Mouse (Mus musculus) testis, postnatal 10 days (tissue): ENCODE measurements around the gene Uts2.

Source experiments
- DNase-seq: peaks from one replicate; pipeline ENCODE4 v3.0.0; 2021; ENCODE audit warnings: low spot score

Gene Uts2

DNA sequence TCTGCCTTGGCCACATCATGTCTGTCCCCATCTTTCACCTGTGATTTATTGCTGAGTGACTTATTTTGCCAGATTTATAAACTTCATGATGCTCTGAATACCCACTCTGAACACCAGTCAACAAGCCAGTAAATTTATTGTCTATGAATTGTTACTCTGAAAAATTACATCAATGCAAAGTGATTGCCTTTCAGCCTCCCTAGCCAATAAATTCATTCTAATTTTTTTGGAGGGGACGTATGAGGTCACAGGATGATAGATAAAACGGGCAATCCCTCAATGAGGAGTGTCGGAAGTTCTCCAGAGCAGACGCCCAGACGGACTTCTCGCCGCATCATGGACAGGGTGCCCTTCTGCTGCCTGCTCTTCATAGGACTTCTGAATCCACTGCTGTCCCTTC lies at the start of gene Uts2:
Uts2 (plus strand) TSS at position 301 of the 400 bp plus-strand sequence.
- DNase-seq: no peak

DNA sequence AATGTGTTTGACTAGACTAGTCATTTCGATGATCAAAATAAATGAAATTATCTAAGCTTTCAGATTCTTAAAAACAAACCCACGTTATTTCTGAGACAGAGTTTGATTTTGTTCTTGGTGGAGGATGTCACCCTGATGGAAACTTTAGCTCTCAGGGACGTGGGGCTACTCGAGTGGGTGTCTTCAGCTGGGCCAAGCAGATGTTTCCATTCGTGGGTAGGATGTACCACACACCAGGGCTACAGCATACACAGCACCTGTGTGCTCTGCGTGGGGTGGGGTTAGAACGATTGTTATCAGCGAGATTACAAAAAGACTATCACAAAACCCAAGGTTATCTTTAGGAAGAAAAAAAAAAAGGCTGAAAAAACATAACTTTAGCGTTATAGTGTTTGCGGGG lies 45.9 kb upstream of the Uts2 start:
- no peak for DNase-seq

DNA sequence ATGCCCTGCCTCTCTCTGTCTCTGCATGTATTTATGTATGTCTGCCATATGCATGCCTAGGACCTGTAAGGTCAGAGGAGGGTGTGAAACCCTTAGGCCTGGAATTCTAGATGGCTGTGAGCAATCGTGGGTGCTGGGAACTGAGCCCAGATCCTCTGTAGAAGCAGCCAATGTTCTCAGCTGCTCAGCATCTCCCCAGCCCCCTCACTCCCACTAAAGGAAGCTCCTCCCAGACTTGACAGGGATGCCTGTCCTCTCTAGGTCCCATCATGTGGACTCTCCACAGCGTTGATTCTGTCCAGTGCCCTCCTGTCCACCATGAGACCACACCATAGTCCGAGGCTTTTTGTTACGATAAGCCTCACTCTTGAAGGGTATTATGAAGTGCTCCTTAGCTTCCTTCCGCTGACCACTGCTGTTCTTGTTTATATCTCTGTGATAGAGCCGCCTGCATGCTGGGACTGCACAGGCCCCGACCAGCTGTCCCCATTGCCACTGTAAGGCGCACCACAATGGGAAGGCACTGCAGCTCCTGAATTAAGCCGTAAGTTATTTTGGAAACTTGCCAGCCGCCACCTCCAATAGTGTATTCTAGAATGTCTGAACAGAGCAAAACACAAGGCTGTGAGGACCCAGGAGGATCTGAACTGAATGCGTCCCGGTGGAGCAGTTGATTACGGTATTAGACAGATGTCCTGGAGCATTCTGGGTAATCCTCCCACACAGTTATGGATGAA lies 40.4 kb upstream of the Uts2 start:
- no peak for DNase-seq

DNA sequence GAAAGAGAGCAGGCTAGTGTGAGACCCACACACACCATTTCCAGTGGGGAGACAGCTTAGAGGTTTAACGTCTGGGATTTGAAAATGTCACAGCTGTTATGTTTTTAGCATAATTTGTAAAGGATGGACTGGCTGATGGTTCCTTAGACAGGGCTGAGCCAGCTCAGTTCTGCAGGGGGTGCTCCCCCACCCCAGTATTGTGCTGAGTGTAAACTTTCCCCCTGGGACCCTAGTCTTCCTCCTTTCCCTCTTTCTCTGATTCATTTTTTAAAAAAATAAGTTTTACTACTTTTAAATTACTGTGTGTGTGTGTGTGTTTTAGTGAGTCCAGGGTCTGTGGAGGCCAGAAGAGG lies 39.8 kb upstream of the Uts2 start:
- DNase-seq: no peak

DNA sequence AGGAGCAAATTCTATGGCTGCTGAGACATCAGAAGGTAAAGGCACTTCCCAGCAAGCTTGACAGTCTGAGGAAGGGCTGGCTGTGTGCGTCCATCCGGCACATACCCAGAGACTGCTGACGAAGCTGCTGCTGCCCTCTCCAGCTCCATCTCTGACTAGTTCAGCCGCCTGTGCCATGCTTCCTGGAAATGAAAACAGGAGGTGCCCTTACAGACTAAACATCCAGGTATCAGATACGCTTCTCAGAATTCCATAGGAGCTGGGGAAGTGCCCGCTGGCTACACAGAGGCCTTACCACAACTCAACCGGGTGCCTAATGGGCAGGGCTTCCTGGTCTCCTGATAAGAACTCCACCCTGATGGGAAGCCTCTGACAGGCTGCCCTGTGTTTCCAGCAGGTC lies 38.4 kb upstream of the Uts2 start:
- no peak for DNase-seq

DNA sequence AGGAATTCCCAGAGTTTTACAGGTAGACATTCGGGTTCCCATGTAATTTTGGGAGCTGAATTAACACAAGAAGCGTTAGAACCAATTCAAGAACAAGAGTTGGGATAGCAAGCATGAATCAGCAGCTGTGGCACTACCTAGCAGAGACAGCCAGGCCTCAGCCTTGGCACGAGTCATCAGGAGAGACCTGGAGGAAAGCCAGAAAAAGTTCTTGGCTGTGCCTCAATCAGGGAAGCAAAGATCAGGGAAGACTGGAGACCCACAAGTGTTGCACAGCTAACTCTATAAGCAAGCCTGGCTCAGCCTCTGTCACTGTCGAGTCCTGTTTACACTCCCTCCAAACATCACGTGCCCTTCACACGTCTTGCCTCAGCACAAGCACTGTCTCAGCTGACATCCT lies 34.7 kb upstream of the Uts2 start:
- no peak for DNase-seq

DNA sequence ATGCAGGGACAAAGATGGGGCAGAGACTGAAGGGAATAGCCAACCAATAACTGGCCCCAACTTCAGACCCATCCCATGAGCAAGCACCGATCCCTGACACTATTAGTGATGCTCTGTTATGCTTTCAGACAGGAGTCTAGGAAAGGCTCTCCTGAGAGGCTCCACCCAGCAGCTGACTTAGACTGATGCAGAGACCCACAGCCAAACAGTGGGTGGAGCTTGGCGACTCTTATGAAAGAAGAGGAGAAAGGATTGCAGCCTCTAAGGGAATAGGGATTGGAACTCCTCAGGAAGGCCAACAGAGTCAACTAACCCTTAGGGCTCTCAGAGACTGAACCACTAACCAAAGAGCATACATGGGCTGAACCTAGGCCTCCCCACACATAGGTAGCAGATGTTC lies 33.2 kb upstream of the Uts2 start:
- DNase-seq: no peak

DNA sequence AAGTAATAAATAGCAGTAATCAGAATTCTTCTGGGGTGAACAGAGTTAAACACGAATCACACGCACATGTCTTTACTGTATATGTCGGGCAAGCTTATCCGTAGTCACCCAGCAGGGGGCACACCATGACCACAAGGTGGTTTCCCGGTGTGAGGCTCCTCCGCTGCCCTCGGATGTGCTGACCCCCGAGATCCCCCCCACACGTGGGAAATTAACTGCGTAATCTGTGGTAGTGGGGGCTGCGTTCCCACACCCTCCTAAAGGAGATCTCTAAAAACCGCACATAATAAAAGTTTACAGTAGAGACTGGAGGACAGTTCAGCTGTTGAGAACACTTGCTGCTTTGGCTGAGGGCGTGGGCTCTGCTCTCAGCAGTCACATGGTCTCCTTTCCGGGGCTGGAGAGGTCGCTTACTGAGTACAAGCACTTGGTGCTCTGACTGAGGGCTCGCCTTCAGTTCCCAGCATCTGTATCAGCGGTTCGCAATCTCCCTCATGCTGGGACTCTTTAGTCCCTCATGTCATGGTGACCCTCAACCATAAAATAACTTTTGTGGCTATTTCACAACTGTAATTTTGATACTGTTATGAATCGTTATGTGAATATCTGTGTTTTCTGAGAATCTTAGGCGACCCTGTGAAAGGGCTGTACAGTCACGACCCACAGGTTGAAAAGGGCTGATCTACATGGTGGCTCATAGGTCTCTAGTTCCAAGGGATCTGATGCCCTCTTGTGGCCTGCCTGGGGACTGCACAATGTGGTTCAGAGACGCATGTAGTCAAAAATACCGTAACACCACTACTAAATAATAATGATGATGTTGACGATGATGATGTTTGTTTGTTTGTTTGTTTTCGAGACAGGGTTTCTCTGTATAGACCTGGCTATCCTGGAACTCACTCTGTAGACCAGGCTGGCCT lies 32.0 kb upstream of the Uts2 start:
- peak; percentile 94 for DNase-seq

DNA sequence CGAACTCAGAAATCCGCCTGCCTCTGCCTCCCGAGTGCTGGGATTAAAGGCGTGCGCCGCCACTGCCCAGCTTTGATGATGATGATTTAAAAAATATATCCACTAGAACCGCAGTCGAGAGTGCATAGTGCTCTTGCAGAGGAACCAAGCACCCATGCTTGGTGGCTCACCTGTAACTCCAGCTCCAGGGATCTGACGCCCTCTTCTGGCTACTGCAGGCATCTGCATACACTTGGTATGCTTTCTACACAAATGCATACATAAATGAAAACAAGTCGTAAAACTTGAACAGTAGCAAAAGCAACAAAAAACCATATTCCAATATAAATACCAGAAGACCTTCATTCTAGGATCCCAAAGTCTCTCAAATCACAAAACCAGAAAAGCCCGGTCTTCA lies 31.3 kb upstream of the Uts2 start:
- no peak for DNase-seq

DNA sequence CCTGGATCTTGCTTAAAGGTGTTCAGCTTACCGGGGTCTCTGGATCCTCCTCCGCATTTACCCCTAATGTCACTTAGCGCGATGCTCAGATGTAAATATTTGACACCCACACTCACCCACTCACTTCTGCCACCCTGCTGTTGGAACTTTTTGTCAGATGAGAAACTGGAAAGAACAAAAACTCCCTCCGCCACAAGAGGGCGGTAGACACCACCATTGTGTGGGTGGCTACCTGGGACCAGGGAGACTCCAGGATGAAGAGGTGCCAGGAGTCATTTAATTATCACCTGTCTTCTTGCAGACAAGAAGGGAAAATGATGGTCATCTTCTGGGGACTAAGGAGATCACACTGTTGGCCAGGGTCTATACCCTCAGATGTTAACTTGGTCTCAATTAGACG lies 30.3 kb upstream of the Uts2 start:
- DNase-seq: peak; percentile 83

DNA sequence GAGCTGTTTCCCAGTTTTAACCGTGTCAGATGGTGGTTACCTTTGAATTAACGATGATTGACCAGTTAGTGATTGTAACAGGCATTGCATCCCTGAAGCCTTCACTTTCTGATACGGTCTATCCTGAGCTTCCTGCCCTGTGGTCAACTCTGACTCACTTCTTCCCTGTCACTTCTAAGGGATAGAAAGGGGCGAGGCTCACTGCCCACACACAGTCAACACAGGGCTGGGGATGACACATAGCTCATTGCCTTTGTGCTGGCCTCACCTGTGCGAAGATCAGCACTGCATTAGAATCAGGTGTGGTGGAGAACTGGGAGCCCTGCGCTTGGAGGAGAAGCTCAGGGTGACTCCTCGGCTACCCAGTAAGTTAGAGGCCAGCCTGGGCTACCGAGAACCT lies 27.9 kb upstream of the Uts2 start:
- DNase-seq: no peak

DNA sequence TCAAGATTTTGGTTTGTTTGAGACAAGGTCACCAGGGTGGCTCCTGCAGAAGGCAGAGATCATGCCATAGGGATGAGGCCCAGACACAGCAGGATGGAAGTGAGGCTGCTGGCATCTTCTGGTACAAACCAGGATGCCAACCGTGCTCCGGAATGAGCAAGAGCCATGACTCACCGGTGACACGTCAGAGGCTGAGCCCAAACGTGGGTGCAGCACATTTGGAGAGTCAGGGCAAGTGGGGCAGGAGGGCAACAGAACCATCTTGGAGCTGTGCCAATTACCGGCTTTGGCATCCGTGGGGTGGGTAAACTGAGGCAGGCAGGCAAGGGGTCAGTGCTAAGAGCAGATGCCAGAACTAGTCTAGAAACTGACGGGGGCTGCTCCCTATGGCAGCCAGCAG lies 23.6 kb upstream of the Uts2 start:
- DNase-seq: no peak

DNA sequence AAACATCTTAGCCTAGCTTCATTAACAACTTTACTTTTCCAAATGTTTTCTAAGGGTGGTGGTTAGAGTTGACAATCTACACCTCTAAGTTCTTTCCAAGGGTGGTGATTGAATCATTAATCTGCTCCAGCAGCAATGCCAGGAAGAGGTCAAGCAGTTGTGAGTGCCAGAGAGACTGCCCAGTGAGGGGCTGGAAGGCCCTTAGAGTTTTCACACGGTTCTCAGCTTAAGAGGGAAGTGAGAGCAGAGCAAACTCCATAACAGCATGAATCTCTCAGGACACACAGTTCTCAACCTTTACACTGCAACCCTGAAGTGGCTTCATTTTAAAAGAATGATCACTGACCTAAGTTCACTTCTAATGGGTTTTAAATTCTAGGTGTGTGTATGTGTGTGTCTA lies 21.8 kb upstream of the Uts2 start:
- DNase-seq: no peak

DNA sequence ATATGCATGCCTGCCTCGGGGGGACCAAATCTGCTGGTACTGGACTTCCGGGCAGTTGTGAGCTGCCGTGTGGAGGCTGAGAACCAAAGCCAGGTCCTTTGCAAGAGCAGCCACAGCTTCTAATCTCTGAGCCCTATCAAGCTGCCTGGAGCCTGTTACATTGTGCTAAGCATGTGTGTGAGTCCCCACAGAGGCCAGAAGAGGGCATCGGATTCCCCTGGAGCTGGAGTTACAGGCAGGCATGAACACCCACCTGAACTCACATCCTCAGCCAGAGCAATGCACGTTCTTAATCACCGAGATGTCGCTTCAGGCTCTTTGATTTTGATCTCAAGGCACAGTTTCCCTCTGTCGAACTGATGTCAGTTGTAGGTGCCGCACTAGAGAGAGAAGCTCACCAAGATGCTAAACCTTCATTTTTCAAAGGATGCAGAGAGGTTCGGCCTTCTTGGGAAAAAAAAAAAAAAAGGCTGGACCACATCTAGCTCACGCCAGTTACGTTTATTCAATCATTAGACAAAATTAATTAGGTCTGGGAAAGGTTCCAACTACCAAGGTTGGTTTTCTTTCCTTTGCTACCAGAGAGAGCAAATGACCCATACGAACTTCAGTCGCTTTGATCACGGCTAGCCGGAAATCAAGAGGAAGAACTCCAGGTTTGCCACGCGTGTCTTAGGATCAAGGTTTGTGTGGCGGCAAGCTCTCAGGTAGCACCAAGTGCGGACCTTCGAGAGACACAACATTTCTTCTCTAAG lies 18.6 kb upstream of the Uts2 start:
- DNase-seq: no peak

DNA sequence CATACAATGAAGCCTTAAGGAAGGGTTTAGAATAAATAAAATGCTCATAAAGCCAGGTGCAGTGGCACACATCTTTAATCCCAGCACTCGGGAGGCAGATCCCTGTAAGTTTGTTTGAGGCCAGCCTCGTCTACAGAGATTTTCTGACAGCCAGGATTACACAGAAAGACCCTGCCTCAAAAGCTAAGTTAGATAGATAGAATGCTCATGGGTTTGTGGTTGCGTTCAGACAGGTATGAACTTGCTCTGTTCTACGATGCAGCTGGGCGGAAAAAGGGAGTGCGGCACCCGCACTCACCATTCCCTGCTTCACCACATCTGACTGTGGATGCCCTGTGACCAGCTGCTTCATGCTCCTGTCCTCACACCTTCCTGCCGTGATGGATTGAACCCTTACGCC lies 17.4 kb upstream of the Uts2 start:
- DNase-seq: no peak

DNA sequence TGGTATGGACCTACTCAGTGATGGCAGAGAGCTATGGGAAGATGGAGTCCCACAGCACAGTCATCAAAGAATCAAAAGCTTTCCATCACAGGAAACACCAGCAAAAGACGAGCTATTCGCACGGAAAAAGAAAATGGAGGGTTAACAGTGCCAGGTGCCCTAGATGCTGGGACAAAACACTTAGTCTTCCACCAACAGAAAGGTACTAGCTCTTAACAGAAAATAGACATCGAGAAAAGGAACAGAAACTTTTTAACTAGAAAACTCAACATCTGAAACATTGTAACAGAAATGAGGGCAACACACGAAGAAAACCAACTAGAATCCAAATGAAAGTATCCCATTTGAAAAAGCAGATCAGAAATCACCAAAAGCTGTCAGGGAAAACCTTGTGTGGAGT lies 16.7 kb upstream of the Uts2 start:
- no peak for DNase-seq

DNA sequence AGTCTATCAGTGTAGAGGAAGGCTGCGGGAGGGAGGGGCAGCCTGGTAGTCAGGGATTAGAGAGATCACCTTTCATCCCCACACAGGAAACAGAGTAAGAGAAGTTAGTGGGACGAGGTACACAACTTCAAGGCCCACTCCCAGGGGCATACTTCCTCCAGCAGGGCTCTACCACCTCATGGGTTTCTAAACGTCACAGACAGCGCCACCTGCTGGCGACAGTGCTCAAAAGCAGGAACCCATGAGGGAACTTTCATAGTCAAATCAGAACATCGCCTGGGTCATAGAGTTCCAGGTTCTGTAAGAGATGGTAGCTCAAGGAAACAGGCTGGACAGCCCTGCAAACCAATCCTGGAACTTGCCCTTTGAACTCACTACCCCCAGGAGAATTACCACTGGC lies 6.7 kb upstream of the Uts2 start:
- DNase-seq: peak; percentile 67

DNA sequence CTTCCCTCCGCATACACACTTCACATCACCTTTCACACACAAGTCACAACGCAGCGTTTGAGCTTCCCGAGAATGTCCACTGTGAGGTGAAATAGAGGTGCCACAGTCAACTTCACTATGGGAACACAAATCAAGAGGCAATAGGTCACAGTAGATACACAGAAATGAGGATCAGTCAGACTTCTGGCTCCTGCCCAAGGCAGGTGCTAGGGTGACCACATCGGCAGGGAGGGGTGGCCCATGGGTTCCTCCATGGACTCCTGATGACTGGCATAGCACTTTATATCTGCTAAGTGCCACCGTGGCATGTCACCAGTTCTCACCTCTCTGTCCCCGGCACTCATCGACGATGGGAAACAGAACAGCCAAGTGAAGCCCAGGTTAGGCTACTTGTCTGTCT lies 1.7 kb downstream of the Uts2 start:
- no peak for DNase-seq

DNA sequence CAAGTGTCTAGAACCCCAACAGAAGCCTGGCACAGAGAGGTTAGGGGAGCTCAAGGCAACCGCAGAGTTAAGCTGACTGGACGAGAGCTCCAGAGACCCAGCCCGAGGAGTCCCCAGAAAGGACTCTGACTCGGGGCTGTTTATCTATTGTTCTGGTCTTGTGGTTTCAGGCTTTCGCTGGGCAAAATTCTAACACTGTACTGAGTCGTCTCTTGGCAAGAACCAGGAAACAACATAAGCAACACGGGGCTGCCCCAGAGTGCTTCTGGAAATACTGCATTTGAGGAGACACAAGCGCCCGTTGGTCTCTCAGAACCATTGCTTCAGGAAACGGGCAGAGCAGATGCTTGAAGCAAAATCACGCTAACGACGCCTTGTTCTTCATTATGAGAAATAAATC lies 4.5 kb downstream of the Uts2 start:
- DNase-seq: no peak

DNA sequence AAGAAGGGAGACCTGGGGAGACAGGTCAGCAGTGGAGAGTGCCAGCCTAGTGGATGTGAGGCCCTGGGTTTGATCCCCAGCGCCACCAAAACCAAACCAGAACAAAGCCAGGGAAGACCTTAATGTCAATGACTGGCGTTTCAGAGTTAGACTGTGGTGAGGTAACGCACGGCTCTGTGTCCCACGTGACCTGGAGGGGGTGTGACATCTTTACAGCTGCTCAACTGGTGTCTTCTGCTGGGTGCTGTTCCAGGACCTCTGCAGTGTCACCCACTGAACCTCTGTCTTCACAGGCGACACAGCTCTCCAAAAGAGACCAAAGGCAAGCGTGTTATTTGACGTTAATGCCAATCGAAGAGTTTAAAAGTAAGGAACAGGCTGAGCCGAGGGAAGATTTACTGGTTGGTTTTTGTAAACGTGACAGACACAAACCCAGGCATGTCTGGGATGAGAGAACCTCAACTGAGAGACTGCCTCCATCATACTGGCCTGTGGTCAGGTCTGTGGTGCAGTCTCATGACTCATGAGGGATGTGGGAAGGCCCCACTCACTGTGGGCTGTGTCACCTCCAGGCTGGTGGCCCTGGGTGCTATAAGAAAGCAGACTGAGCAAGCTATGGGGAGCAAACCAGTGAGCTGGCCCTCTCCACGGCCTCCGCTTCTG lies 8.9 kb downstream of the Uts2 start:
- DNase-seq: no peak

DNA sequence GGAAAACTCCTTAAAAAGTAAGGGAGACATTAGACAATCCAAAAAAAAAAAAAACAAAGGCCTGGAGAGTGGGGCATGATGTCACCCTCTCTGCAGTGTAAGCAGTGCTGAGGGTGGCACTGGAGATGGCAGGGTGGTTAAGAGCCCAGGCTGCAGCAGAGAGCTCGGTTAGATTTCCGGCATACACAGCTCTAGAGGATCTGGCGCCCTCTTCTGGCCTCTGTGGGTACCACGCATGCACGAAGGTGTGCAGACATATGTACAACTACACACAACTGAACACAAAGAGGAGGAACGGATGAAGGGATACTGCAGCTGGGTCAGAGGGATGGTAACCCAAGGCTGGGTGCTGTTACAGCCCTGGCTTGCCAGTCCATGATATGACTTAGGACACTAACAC lies 10.0 kb downstream of the Uts2 start:
- DNase-seq: peak; percentile 78

DNA sequence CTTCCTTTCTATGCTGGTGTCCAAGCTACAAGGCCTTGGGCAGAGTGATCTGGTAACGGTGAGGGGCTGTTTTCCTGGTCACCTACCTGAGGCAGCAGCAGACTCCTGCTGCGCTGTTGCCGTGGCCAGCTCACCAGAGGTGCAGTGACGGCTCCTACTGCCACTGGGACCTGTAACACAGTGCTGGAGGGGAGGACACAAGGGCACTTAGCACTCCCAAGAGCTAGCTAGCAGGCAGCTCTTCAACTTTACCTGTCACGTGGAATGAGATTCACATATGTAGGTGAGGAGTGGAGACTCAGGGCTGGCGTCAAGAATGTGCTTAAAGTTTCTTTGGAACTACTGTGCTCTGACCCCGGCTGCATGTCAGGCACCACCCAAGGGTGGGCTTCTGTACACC lies 13.4 kb downstream of the Uts2 start:
- DNase-seq: no peak
